Mouse (Mus musculus) liver, embryonic 16.5 days (tissue): ENCODE data around the gene Gm21970. TPM values are rescaled to one million over a fixed set of nuclear protein-coding genes. Genes with fewer than 3 reads are reported as not detected.

Source experiments
- ATAC-seq: fragments of 200-750 bp; cut with Nextera tagmentation; 2 replicates; pipeline ENCODE4 v1.8.0; 2017; ENCODE audit warnings: low read depth, mild to moderate bottlenecking, moderate number of reproducible peaks, moderate library complexity
- H3K27ac ChIP-seq: fragments of 300-500 bp; sonication (generic); 2 replicates; pipeline ENCODE4 v1.5.1; 2014; ENCODE audit warnings: mild to moderate bottlenecking, low read length
- H3K27me3 ChIP-seq: fragments of 300-500 bp; sonication (generic); 2 replicates; pipeline ENCODE4 v1.6.1; 2014; ENCODE audit warnings: low read depth, low read length, mixed read lengths; ENCODE audit not compliant: control insufficient read depth, insufficient read depth
- H3K36me3 ChIP-seq: fragments of 300-500 bp; sonication (generic); 2 replicates; pipeline ENCODE4 v1.6.1; 2014; ENCODE audit warnings: mild to moderate bottlenecking; ENCODE audit not compliant: control insufficient read depth, insufficient read depth
- H3K4me1 ChIP-seq: fragments of 300-500 bp; sonication (generic); 2 replicates; pipeline ENCODE4 v1.6.1; 2014; ENCODE audit warnings: low read depth, low read length, mixed read lengths; ENCODE audit not compliant: control insufficient read depth
- H3K4me2 ChIP-seq: fragments of 300-500 bp; sonication (generic); 2 replicates; pipeline ENCODE4 v1.6.1; 2014; ENCODE audit warnings: low read depth, low read length, mixed read lengths
- H3K4me3 ChIP-seq: fragments of 300-500 bp; sonication (generic); 2 replicates; pipeline ENCODE4 v1.5.1; 2014; ENCODE audit warnings: low read depth, mild to moderate bottlenecking, low read length
- H3K9ac ChIP-seq: fragments of 300-500 bp; sonication (generic); 2 replicates; pipeline ENCODE4 v1.6.1; 2014; ENCODE audit warnings: low read depth, low read length
- H3K9me3 ChIP-seq: fragments of 300-500 bp; sonication (generic); replicated peaks from 2 replicates; pipeline ENCODE4 v1.6.1; 2016; ENCODE audit warnings: low read length; ENCODE audit not compliant: control insufficient read depth
- WGBS: fragments of 180-500 bp; shearing (Covaris S2); extraction: QIAGEN DNeasy Blood & Tissue Kit; methylation state at CpG from one replicate; pipeline ENCODE4 v1.1.7; 2014; ENCODE audit not compliant: insufficient replicate concordance; 5-methylcytosine and 5-hydroxymethylcytosine counted together
- polyA plus RNA-seq: library from polyadenylated mRNA; unstranded; fragments of >200 nt; fragmentation: Nextera tagmentation; extraction: Ambion mirVana; gene quantifications from 2 replicates; pipeline ENCODE4 v1.2.1, GENCODE M21; 2015

Gm21970 gene
- polyA plus RNA-seq, 1 experiment from 2014 or later: not detected

GRCm38 (mm10) chr16:91390100-91390499 lies 1.4 kb upstream of the Gm21970 start:
- no peak overlapping the region for H3K4me2 ChIP-seq
- H3K9ac ChIP-seq: no peak overlapping the region
- WGBS: 77% methylated on average over 4 of the region's 4 CpGs
- H3K27ac ChIP-seq: no peak overlapping the region
- H3K9me3 ChIP-seq: 0 out of 2 replicates have a peak, but pooled peaks cover 3% of the 10 kb centered on the region
- peaks cover 10% of the 10 kb centered on the region for H3K4me1 ChIP-seq
- H3K27me3 ChIP-seq: no peaks in the 10 kb centered on the region
- no peak for ATAC-seq
- H3K4me3 ChIP-seq: no peak overlapping the region
- peaks cover 81% of the 10 kb centered on the region for H3K36me3 ChIP-seq

GRCm38 (mm10) chr16:91394826-91395410 lies 3.4 kb downstream of the Gm21970 start:
- no peak overlapping the region for H3K4me2 ChIP-seq
- ATAC-seq: no peak
- 63% methylated on average over 4 of the region's 4 CpGs for WGBS
- H3K27ac ChIP-seq: peak overlapping the region; percentile 41
- peaks cover 61% of the 10 kb centered on the region for H3K36me3 ChIP-seq
- H3K4me3 ChIP-seq: no peak overlapping the region
- H3K9me3 ChIP-seq: no peaks in the 10 kb centered on the region
- H3K27me3 ChIP-seq: no peaks in the 10 kb centered on the region
- peaks cover 27% of the 10 kb centered on the region for H3K4me1 ChIP-seq
- no peak overlapping the region for H3K9ac ChIP-seq

- 56% methylated on average over 8 of the region's 8 CpGs for WGBS
- peaks cover 30% of the 10 kb centered on the region for H3K4me1 ChIP-seq
Observed at GRCm38 (mm10) chr16:91395633-91396392, 4.3 kb downstream of the Gm21970 start.

GRCm38 (mm10) chr16:91396844-91397537 lies 5.5 kb downstream of the Gm21970 start:
- peak overlapping the region; percentile 19; the same call in 1 of the 2 replicates for H3K4me2 ChIP-seq
- peaks cover 33% of the 10 kb centered on the region for H3K4me1 ChIP-seq
- H3K9ac ChIP-seq: no peak overlapping the region
- no peak overlapping the region for H3K4me3 ChIP-seq
- no peaks in the 10 kb centered on the region for H3K27me3 ChIP-seq
- H3K27ac ChIP-seq: peak overlapping the region; percentile 65
- peak; percentile 82 for ATAC-seq
- peaks cover 59% of the 10 kb centered on the region for H3K36me3 ChIP-seq
- H3K9me3 ChIP-seq: no peaks in the 10 kb centered on the region
- WGBS: 29% methylated on average over 10 of the region's 10 CpGs

More at GRCm38 (mm10) chr16:91395633-91396392, 4.3 kb downstream of the Gm21970 start:
- H3K9ac ChIP-seq: no peak overlapping the region
- peak overlapping the region; percentile 51 for H3K27ac ChIP-seq
- no peak overlapping the region for H3K4me3 ChIP-seq
- H3K27me3 ChIP-seq: no peaks in the 10 kb centered on the region
- no peak overlapping the region for H3K4me2 ChIP-seq
- H3K9me3 ChIP-seq: no peaks in the 10 kb centered on the region
- ATAC-seq: peak; percentile 62
- peaks cover 63% of the 10 kb centered on the region for H3K36me3 ChIP-seq

- 76% methylated on average over 12 of the region's 12 CpGs for WGBS
- H3K4me1 ChIP-seq: peaks cover 33% of the 10 kb centered on the region
Observed at GRCm38 (mm10) chr16:91398030-91398429, 6.5 kb downstream of the Gm21970 start.

GRCm38 (mm10) chr16:91398944-91399343 lies 7.4 kb downstream of the Gm21970 start:
- peaks cover 33% of the 10 kb centered on the region for H3K4me1 ChIP-seq

More at GRCm38 (mm10) chr16:91398030-91398429, 6.5 kb downstream of the Gm21970 start:
- H3K27ac ChIP-seq: peak overlapping the region; percentile 47
- no peak overlapping the region for H3K4me3 ChIP-seq
- no peak for ATAC-seq
- peaks cover 51% of the 10 kb centered on the region for H3K36me3 ChIP-seq
- H3K9ac ChIP-seq: no peak overlapping the region
- H3K27me3 ChIP-seq: no peaks in the 10 kb centered on the region
- no peaks in the 10 kb centered on the region for H3K9me3 ChIP-seq
- no peak overlapping the region for H3K4me2 ChIP-seq

GRCm38 (mm10) chr16:91401569-91402165 lies 10.1 kb downstream of the Gm21970 start:
- no peak overlapping the region for H3K4me3 ChIP-seq

More at GRCm38 (mm10) chr16:91398944-91399343, 7.4 kb downstream of the Gm21970 start:
- no peak overlapping the region for H3K9ac ChIP-seq
- peaks cover 49% of the 10 kb centered on the region for H3K36me3 ChIP-seq
- H3K27ac ChIP-seq: no peak overlapping the region
- 87% methylated on average over 7 of the region's 7 CpGs for WGBS
- no peak for ATAC-seq
- H3K4me2 ChIP-seq: no peak overlapping the region
- H3K4me3 ChIP-seq: no peak overlapping the region
- H3K27me3 ChIP-seq: no peaks in the 10 kb centered on the region
- no peaks in the 10 kb centered on the region for H3K9me3 ChIP-seq

GRCm38 (mm10) chr16:91403784-91404183 lies 12.3 kb downstream of the Gm21970 start:
- WGBS: 79% methylated on average over 9 of the region's 9 CpGs
- Histone ChIP-seq H3K9ac (no peak overlapping the region), H3K27ac (no peak overlapping the region), H3K4me3 (no peak overlapping the region), H3K4me1 (peaks cover 37% of the 10 kb centered on the region), H3K27me3 (no peaks in the 10 kb centered on the region), H3K36me3 (peaks cover 35% of the 10 kb centered on the region), H3K4me2 (no peak overlapping the region), H3K9me3 (no peaks in the 10 kb centered on the region)
- no peak for ATAC-seq

More at GRCm38 (mm10) chr16:91401569-91402165, 10.1 kb downstream of the Gm21970 start:
- H3K27me3 ChIP-seq: no peaks in the 10 kb centered on the region
- ATAC-seq: no peak
- H3K4me2 ChIP-seq: no peak overlapping the region
- H3K9me3 ChIP-seq: no peaks in the 10 kb centered on the region
- peaks cover 38% of the 10 kb centered on the region for H3K36me3 ChIP-seq
- peaks cover 30% of the 10 kb centered on the region for H3K4me1 ChIP-seq
- H3K9ac ChIP-seq: no peak overlapping the region
- H3K27ac ChIP-seq: no peak overlapping the region
- 86% methylated on average over 6 of the region's 6 CpGs for WGBS
